Mouse (Mus musculus) C2C12 (cell line): Measurements from ENCODE around the gene Prkcz. TPM values are rescaled to one million over a fixed set of nuclear protein-coding genes. Genes with fewer than 3 reads are reported as not detected.

ENCODE experiments used
- H3K27me3 ChIP-seq: one replicate; pipeline ENCODE4 v1.6.1; 2011; ENCODE audit not compliant: control insufficient read depth, insufficient read depth, insufficient read length
- H3K36me3 ChIP-seq: one replicate; pipeline ENCODE4 v1.6.1; 2011; ENCODE audit not compliant: control insufficient read depth, insufficient read depth
- H3K4me3 ChIP-seq: one replicate; pipeline ENCODE4 v1.5.1; 2011; ENCODE audit warnings: mild to moderate bottlenecking, control low read depth; ENCODE audit not compliant: poor library complexity, insufficient read depth, severe bottlenecking
- H3K79me2 ChIP-seq: one replicate; pipeline ENCODE4 v1.6.1; 2011; ENCODE audit not compliant: control insufficient read depth, insufficient read depth
- H3K79me3 ChIP-seq: one replicate; pipeline ENCODE4 v1.6.1; 2011; ENCODE audit warnings: low read depth, control low read depth
- H3ac ChIP-seq: one replicate; pipeline ENCODE3; 2011; ENCODE audit warnings: low read depth; ENCODE audit not compliant: control insufficient read depth, insufficient read length
- CEBPB ChIP-seq: IDR thresholded peaks from one replicate; pipeline ENCODE4 v1.6.1; 2011; ENCODE audit warnings: low read depth, mild to moderate bottlenecking, control low read depth, moderate library complexity
- CTCF ChIP-seq: IDR thresholded peaks from one replicate; pipeline ENCODE4 v1.5.1; 2011; ENCODE audit not compliant: control insufficient read depth, insufficient read depth, insufficient read length
- FOSL1 ChIP-seq: IDR thresholded peaks from one replicate; pipeline ENCODE4 v1.8.0; 2011; ENCODE audit warnings: mild to moderate bottlenecking, low read length; ENCODE audit not compliant: poor library complexity, insufficient read depth, severe bottlenecking
- MAX ChIP-seq: IDR thresholded peaks from one replicate; pipeline ENCODE4 v1.6.1; 2011; ENCODE audit warnings: mild to moderate bottlenecking, control low read depth
- MYOD1 ChIP-seq: IDR thresholded peaks from one replicate; pipeline ENCODE4 v1.6.1; 2011; ENCODE audit warnings: low read depth; ENCODE audit not compliant: control insufficient read depth, insufficient read length
- MYOG ChIP-seq: IDR thresholded peaks from one replicate; pipeline ENCODE4 v1.6.1; 2011; ENCODE audit not compliant: control insufficient read depth, insufficient read length; ENCODE audit errors: extremely low read depth
- USF1 ChIP-seq: IDR thresholded peaks from one replicate; pipeline ENCODE4 v1.6.1; 2011; ENCODE audit warnings: low read depth, mild to moderate bottlenecking, control low read depth, moderate library complexity
- polyA plus RNA-seq: library from polyadenylated mRNA; unstranded; fragments of >200 nt; fragmentation: generic; extraction: Trizol; gene quantifications from one replicate; pipeline ENCODE4 v1.2.1, GENCODE M21; 2012; ENCODE audit warnings: missing spikeins

Gene Prkcz
- polyA plus RNA-seq, 1 experiment, result 0.06 TPM

- Histone ChIP-seq H3K79me2 (no peaks in the 10 kb centered on the region), H3K27me3 (peaks cover 69% of the 10 kb centered on the region), H3ac (no peak overlapping the region), H3K36me3 (no peaks in the 10 kb centered on the region), H3K4me3 (no peak overlapping the region), H3K79me3 (no peaks in the 10 kb centered on the region)
- TF ChIP-seq FOSL1 (no peak), MAX (no peak), CEBPB (no peak), USF1 (no peak), MYOG (no peak), MYOD1 (no peak), CTCF (no peak)
Observed at GRCm38 (mm10) chr4:155324511-155324910, 36.6 kb downstream of the Prkcz start.

GRCm38 (mm10) chr4:155323081-155323795 is 37.9 kb downstream of the Prkcz start:
- H3K79me2 ChIP-seq, result no peaks in the 10 kb centered on the region
- peaks cover 59% of the 10 kb centered on the region for H3K27me3 ChIP-seq
- no peak overlapping the region for H3K4me3 ChIP-seq
- no peak for TF ChIP-seq MYOD1
- TF ChIP-seq FOSL1, result no peak
- TF ChIP-seq CTCF, result no peak
- TF ChIP-seq USF1, result no peak
- no peak for TF ChIP-seq MYOG
- no peak for TF ChIP-seq MAX
- TF ChIP-seq CEBPB, result no peak
- H3ac ChIP-seq, result no peak overlapping the region
- H3K36me3 ChIP-seq, result no peaks in the 10 kb centered on the region
- H3K79me3 ChIP-seq, result no peaks in the 10 kb centered on the region

- Histone ChIP-seq H3K79me2 (no peaks in the 10 kb centered on the region), H3ac (no peak overlapping the region), H3K4me3 (no peak overlapping the region), H3K27me3 (peaks cover 63% of the 10 kb centered on the region), H3K79me3 (no peaks in the 10 kb centered on the region), H3K36me3 (no peaks in the 10 kb centered on the region)
- TF ChIP-seq CTCF, result peak; percentile 51
- TF ChIP-seq MAX, result no peak
Observed at GRCm38 (mm10) chr4:155320281-155321244, 40.6 kb downstream of the Prkcz start.

GRCm38 (mm10) chr4:155318266-155318665 is 42.9 kb downstream of the Prkcz start:
- TF ChIP-seq MAX, result no peak
- no peak for TF ChIP-seq MYOD1
- no peak for TF ChIP-seq MYOG
- TF ChIP-seq CEBPB, result no peak
- TF ChIP-seq USF1, result no peak
- H3K27me3 ChIP-seq, result peaks cover 58% of the 10 kb centered on the region
- H3K79me2 ChIP-seq, result no peaks in the 10 kb centered on the region
- H3K4me3 ChIP-seq, result no peak overlapping the region
- H3K79me3 ChIP-seq, result no peaks in the 10 kb centered on the region
- H3K36me3 ChIP-seq, result no peaks in the 10 kb centered on the region
- H3ac ChIP-seq, result no peak overlapping the region

- Histone ChIP-seq H3ac (no peak overlapping the region), H3K27me3 (peaks cover 36% of the 10 kb centered on the region), H3K36me3 (no peaks in the 10 kb centered on the region), H3K4me3 (no peak overlapping the region), H3K79me2 (no peaks in the 10 kb centered on the region), H3K79me3 (no peaks in the 10 kb centered on the region)
- no peak for TF ChIP-seq MYOD1
- TF ChIP-seq CEBPB, result no peak
Observed at GRCm38 (mm10) chr4:155315031-155315430, 46.1 kb downstream of the Prkcz start.

- H3K79me3 ChIP-seq, result no peaks in the 10 kb centered on the region
- no peaks in the 10 kb centered on the region for H3K79me2 ChIP-seq
- H3K27me3 ChIP-seq, result peaks cover 2% of the 10 kb centered on the region
- no peak overlapping the region for H3K4me3 ChIP-seq
- TF ChIP-seq FOSL1, result no peak
- no peak for TF ChIP-seq CTCF
- no peak for TF ChIP-seq MYOG
- no peak for TF ChIP-seq USF1
- TF ChIP-seq CEBPB, result no peak
- TF ChIP-seq MYOD1, result no peak
- TF ChIP-seq MAX, result no peak
- no peak overlapping the region for H3ac ChIP-seq
- H3K36me3 ChIP-seq, result no peaks in the 10 kb centered on the region
Observed at GRCm38 (mm10) chr4:155308679-155309078, 52.5 kb downstream of the Prkcz start.
